Mouse (Mus musculus): Measurements from ENCODE around the gene Gmnn.

- TF ChIP-seq CTCF (IDR thresholded peaks at IDR 0.05; ENCODE audit: borderline replicate concordance, insufficient read depth, low read depth, low read length) (no peak), POLR2A (IDR thresholded peaks at IDR 0.05; ENCODE audit: borderline replicate concordance, insufficient read depth, low read length) (no peak)
Observed at GRCm38 (mm10) chr13:24791349-24791748, 29.6 kb upstream of the Gmnn start.
